14 mouse cellular contexts compared by ENCODE assay signal in the genomic region with DNA sequence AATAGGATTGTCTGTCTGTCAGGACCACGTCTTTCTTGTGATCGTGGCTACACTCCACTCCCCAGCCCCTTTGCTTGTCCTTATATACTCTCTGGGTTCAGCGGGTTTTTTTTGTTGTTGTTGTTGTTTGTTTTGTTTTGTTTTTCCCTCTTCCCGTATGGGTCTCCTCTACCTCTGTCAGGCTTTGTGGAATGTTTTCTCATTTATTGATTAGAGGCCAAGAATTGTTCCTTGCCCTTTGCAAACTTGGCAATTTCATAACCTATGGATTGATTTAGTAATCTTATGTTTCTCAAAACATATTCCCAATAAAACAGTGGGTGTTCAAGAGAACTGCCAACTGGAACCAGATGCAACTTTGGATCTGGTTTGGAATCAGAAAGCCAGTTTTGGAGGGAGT. TPM values are rescaled to one million over a fixed set of nuclear protein-coding genes. Genes with fewer than 3 reads are reported as not detected.
"Had no signal": no experiment of that assay in that cellular context is flagged by ENCODE, and none has a peak within 500 bp of the region (broad histone marks: within the 10 kb centered on the region; RNA-seq: fewer than 3 reads in every experiment).

A gene (minus strand): TSS at position 101 of the 400 bp plus-strand sequence.

RNA-seq across cellular contexts. Expression of the gene that starts here (rescaled TPM):
- total RNA-seq: neutrophil, adult 5-6 weeks had no signal
- polyA plus RNA-seq: neural tube, embryonic 13.5 days; neural tube, embryonic 14.5 days; neural tube, embryonic 15.5 days; small intestine, adult 2 months; spleen, adult 2 months; stomach, embryonic 14.5 days; stomach, embryonic 15.5 days; stomach, embryonic 16.5 days; stomach, postnatal 0 days; testis, adult 2 months; thymus, adult 2 months; thymus, postnatal 0 days; urinary bladder, adult 2 months had no signal
